9 mouse cellular contexts compared by ENCODE assay signal in the genomic region with DNA sequence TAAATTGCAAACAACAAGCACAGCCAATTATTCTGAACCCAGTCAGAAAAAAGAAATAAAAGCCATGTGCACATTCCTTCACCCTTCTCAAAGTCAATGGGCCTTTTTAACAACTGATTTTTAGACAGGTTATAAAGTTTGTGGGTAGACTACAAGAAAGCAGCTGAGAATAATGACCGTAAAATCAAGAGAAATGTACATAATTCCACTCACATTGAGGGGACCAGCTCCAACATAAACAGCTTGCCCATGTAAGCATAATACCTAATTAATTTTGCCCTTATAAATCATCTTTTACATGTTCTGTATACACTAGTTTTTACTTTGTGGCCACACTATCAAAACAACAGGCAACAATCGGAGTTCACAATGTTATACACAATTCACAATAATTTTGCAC. TPM values are rescaled to one million over a fixed set of nuclear protein-coding genes. Genes with fewer than 3 reads are reported as not detected.
A peak's percentile ranks its signal among the peaks of the same experiment; 100 is the strongest.
DNase-seq lines count a peak whose midpoint lies in the region; ATAC-seq and TF ChIP-seq lines count a peak whose summit lies in the region.
"Had no signal": no experiment of that assay in that cellular context is flagged by ENCODE, and none has a peak within 500 bp of the region (broad histone marks: within the 10 kb centered on the region; RNA-seq: fewer than 3 reads in every experiment).

No protein-coding gene starts in this region.

- DNase-seq in heart, postnatal 25 days (ENCODE audit: low spot score): no peak
- no peak for DNase-seq in ES-E14 (ENCODE audit: low read depth, low spot score)
- no peak for DNase-seq in midbrain, embryonic 10.5 days (ENCODE audit: low spot score)
- no peak for DNase-seq in embryo, embryonic 11 days
- no peak for DNase-seq in ovary, adult 18-20 months (ENCODE audit: low spot score)
- DNase-seq in cerebellum, postnatal 10 days: no peak
- DNase-seq: adrenal gland, postnatal 25 days had no signal

- ATAC-seq in heart, embryonic 13.5 days (ENCODE audit: extremely low read depth, insufficient number of reproducible peaks, low FRiP score, low TSS enrichment): no peak
- ATAC-seq in hindbrain, embryonic 13.5 days (ENCODE audit: low FRiP score): no peak

- 73% methylated on average over 2 of the region's 2 CpGs for WGBS in heart, embryonic 13.5 days
- 87% methylated on average over 2 of the region's 2 CpGs for WGBS in hindbrain, embryonic 13.5 days
- 86% methylated on average over 2 of the region's 2 CpGs for whole genome bisulfite sequencing in midbrain, embryonic 10.5 days

- intact Hi-C loops in heart, postnatal 25 days (cut with DNase I): loop anchor here (5.0 kb wide), 1 partner anchor 73 kb away; no protein-coding TSS in a partner anchor

- peaks cover 37% of the 10 kb centered on the region for H3K4me1 ChIP-seq in heart, embryonic 13.5 days
- H3K4me1 ChIP-seq in ES-E14 (ENCODE audit: control insufficient read depth in 2 of 2, insufficient read depth in 2 of 2, low read length in 2 of 2, poor library complexity in 1 of 2): no peaks in the 10 kb centered on the region
- peaks cover 31% of the 10 kb centered on the region for H3K4me1 ChIP-seq in hindbrain, embryonic 13.5 days (replicated peaks)
- H3K4me1 ChIP-seq in midbrain, embryonic 10.5 days: peaks cover 27% of the 10 kb centered on the region

- H3K9me3 ChIP-seq in heart, embryonic 13.5 days: no peaks in the 10 kb centered on the region
- H3K9me3 ChIP-seq in ES-E14 (ENCODE audit: control insufficient read depth, insufficient read depth, low read depth, low read length): no peaks in the 10 kb centered on the region
- no peaks in the 10 kb centered on the region for H3K9me3 ChIP-seq in hindbrain, embryonic 13.5 days
- no peaks in the 10 kb centered on the region for H3K9me3 ChIP-seq in midbrain, embryonic 10.5 days (replicated peaks)

- H3K36me3 ChIP-seq in heart, embryonic 13.5 days: peaks cover 46% of the 10 kb centered on the region
- peaks cover 21% of the 10 kb centered on the region for H3K36me3 ChIP-seq in ES-E14 (ENCODE audit: control insufficient read depth, insufficient read depth, low read length, poor library complexity, severe bottlenecking)
- H3K36me3 ChIP-seq in hindbrain, embryonic 13.5 days: peaks cover 31% of the 10 kb centered on the region
- H3K36me3 ChIP-seq in midbrain, embryonic 10.5 days: peaks cover 46% of the 10 kb centered on the region

- H3K9ac ChIP-seq in heart, embryonic 13.5 days: peak overlapping the region; percentile 98
- H3K9ac ChIP-seq in ES-E14 (ENCODE audit: insufficient read depth, low read depth, low read length, poor library complexity, severe bottlenecking): no peak overlapping the region; the same call in 1 of the 2 replicates
- no peak overlapping the region; the same call in 1 of the 2 replicates for H3K9ac ChIP-seq in hindbrain, embryonic 13.5 days

- no peak overlapping the region for H3K27ac ChIP-seq in heart, embryonic 13.5 days (replicated peaks)
- H3K27ac ChIP-seq in ES-E14 (ENCODE audit: insufficient read depth, low read depth, low read length, poor library complexity, severe bottlenecking): no peak overlapping the region
- no peak overlapping the region for H3K27ac ChIP-seq in hindbrain, embryonic 13.5 days
- no peak overlapping the region for H3K27ac ChIP-seq in midbrain, embryonic 10.5 days (replicated peaks)

- in situ Hi-C loops in ES-E14 (cut with MboI; ENCODE audit: low sequenced_read_pairs in 2 of 2, unreplicated experiment in 2 of 2): loop anchor here in 1 of 2 experiments (25.0 kb wide), 1 partner anchor 818 kb away; a partner anchor contains a TSS

- no peaks in the 10 kb centered on the region for H3K27me3 ChIP-seq in heart, embryonic 13.5 days (replicated peaks)
- no peaks in the 10 kb centered on the region for H3K27me3 ChIP-seq in hindbrain, embryonic 13.5 days
- no peaks in the 10 kb centered on the region for H3K27me3 ChIP-seq in midbrain, embryonic 10.5 days (ENCODE audit: low read depth, poor library complexity, severe bottlenecking)

- H3K4me3 ChIP-seq in heart, embryonic 13.5 days: peak overlapping the region; percentile 95
- H3K4me3 ChIP-seq in ES-E14 (ENCODE audit: insufficient read depth in 1 of 2, low read depth in 1 of 2, low read length in 2 of 2, poor library complexity in 1 of 2, severe bottlenecking in 1 of 2): peak overlapping the region; percentile 79 to 93; a peak in 3 of 4 replicates
- H3K4me3 ChIP-seq in hindbrain, embryonic 13.5 days: peak overlapping the region; percentile 99
- H3K4me3 ChIP-seq in midbrain, embryonic 10.5 days: peak overlapping the region; percentile 97

- H3K4me2 ChIP-seq in heart, embryonic 13.5 days: peak overlapping the region; percentile 80
- H3K4me2 ChIP-seq in hindbrain, embryonic 13.5 days: peak overlapping the region; percentile 86

TF ChIP-seq in ES-E14, 5 proteins besides CTCF, POLR2A, EP300 and RAD21:
- no peak for TF ChIP-seq ZC3H11A (IDR thresholded peaks at IDR 0.05; ENCODE audit: borderline replicate concordance, low read depth, low read length)
- no peak for TF ChIP-seq ZNF384 (IDR thresholded peaks at IDR 0.05; ENCODE audit: low read depth, low read length)
- no peak for TF ChIP-seq HCFC1 (IDR thresholded peaks at IDR 0.05; ENCODE audit: borderline replicate concordance, insufficient read depth, low read length)
- TF ChIP-seq CHD2 (IDR thresholded peaks at IDR 0.05; ENCODE audit: low read depth, low read length): no peak
- TF ChIP-seq MAFK (IDR thresholded peaks at IDR 0.05; ENCODE audit: insufficient read depth, low read depth, low read length): no peak

RNA-seq across cellular contexts. Expression of a gene that starts 2.8 kb away (rescaled TPM):
- polyA plus RNA-seq in heart, embryonic 13.5 days (2015; fragmentation: Nextera tagmentation; extraction: Ambion mirVana): 488 and 538 TPM in 2 replicates
- 10 to 100 TPM; 73.6 to 82.5 TPM for total RNA-seq in heart, postnatal 25 days (2021)
- total RNA-seq in ES-E14 (2012; rRNA removed): 212 and 301 TPM in 2 replicates
- 618 and 623 TPM in 2 replicates for polyA plus RNA-seq in hindbrain, embryonic 13.5 days (2015; fragmentation: Nextera tagmentation; extraction: Ambion mirVana)
- 721 and 804 TPM in 2 replicates for polyA plus RNA-seq in midbrain, embryonic 10.5 days (2016; fragmentation: Nextera tagmentation; extraction: Ambion mirVana)
